Comparison of ENCODE assay signal across 16 mouse cellular contexts in the genomic region with DNA sequence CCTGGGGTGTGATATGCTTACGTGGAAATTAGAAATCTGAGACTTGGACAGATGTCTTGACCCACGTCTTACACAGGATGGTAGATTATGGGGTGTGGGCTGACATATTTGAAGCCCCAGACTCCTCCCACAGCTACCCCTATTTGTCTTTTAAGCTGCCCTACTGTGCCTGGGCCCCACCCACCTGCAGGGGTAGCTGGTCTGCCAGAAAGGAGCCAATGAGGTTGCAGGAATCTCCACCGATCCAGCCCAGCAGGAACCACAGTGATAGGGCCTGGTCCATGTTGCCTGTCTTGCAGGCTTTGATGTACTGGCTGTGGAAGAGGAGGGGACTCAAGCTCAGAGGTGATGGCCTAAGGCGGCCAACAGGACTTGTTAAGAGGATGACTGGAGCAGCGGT.
"Had no signal": no experiment of that assay in that cellular context is flagged by ENCODE, and none has a peak within 500 bp of the region (broad histone marks: within the 10 kb centered on the region; RNA-seq: fewer than 3 reads in every experiment).

No protein-coding gene starts in this region.

- H3K4me1 ChIP-seq: midbrain, embryonic 13.5 days; midbrain, embryonic 15.5 days; neural tube, embryonic 12.5 days; stomach, embryonic 15.5 days had no signal

- H3K9ac ChIP-seq: lung, embryonic 15.5 days; midbrain, embryonic 13.5 days; midbrain, embryonic 15.5 days; neural tube, embryonic 12.5 days; stomach, embryonic 15.5 days had no signal

- ATAC-seq: lung, postnatal 0 days; midbrain, embryonic 13.5 days; midbrain, embryonic 15.5 days had no signal

- H3K4me3 ChIP-seq: lung, embryonic 15.5 days; megakaryocyte, embryonic 14.5 days; midbrain, embryonic 13.5 days; midbrain, embryonic 15.5 days; neural tube, embryonic 12.5 days; stomach, embryonic 15.5 days had no signal

- DNase-seq: lung, postnatal 14 days; lung, postnatal 36 days; right cerebral cortex, postnatal 14 days; thymus, adult 2 months; thymus, postnatal 25 days; thymus, postnatal 4 days had no signal

- H3K27ac ChIP-seq: lung, embryonic 15.5 days; macrophage; midbrain, embryonic 13.5 days; midbrain, embryonic 15.5 days; neural tube, embryonic 12.5 days; stomach, embryonic 15.5 days; stomach, postnatal 0 days had no signal

- H3K4me2 ChIP-seq: lung, embryonic 15.5 days; midbrain, embryonic 11.5 days; midbrain, embryonic 13.5 days; midbrain, embryonic 15.5 days; neural tube, embryonic 12.5 days; stomach, embryonic 15.5 days had no signal

- H3K27me3 ChIP-seq: lung, embryonic 15.5 days; megakaryocyte, embryonic 14.5 days; midbrain, embryonic 13.5 days; midbrain, embryonic 15.5 days; neural tube, embryonic 12.5 days; stomach, embryonic 15.5 days had no signal

- H3K9me3 ChIP-seq: lung, embryonic 15.5 days; megakaryocyte, embryonic 14.5 days; midbrain, embryonic 13.5 days; midbrain, embryonic 15.5 days; neural tube, embryonic 12.5 days; stomach, embryonic 15.5 days had no signal
